Mouse (Mus musculus) left cerebral cortex, adult 18-20 months (tissue): Measurements from ENCODE around the gene Lnx2. TPM values are rescaled to one million over a fixed set of nuclear protein-coding genes. Genes with fewer than 3 reads are reported as not detected.
A peak's percentile ranks its signal among the peaks of the same experiment; 100 is the strongest.

Experiments
- DNase-seq, 2 experiments: peaks; one replicate each; pipeline ENCODE4 v3.0.0; 2021 to 2022; ENCODE audit warnings: low spot score in 2 of 2, mixed read lengths in 1 of 2
- total RNA-seq, 2 experiments: library from RNA; stranded (reverse); gene quantifications; 2 replicates each; pipeline ENCODE4 v1.2.3; 2021

Lnx2 gene
- total RNA-seq, 2 experiments from 2014 or later, result 4.9 to 5.0 TPM

- no peak for DNase-seq
Measured at GRCm38 (mm10) chr5:147053481-147053880, 22.9 kb downstream of the Lnx2 start.

GRCm38 (mm10) chr5:147053071-147053470, 23.3 kb downstream of the Lnx2 start:
- DNase-seq, result no peak

GRCm38 (mm10) chr5:147052309-147052558, 24.2 kb downstream of the Lnx2 start:
- DNase-seq, result no peak

- DNase-seq, result no peak
Measured at GRCm38 (mm10) chr5:147051500-147052308, 24.7 kb downstream of the Lnx2 start.

GRCm38 (mm10) chr5:147050816-147051499, 25.4 kb downstream of the Lnx2 start:
- no peak for DNase-seq

- DNase-seq, result no peak
Measured at GRCm38 (mm10) chr5:147049544-147050209, 26.7 kb downstream of the Lnx2 start.

GRCm38 (mm10) chr5:147045929-147046328, 30.5 kb downstream of the Lnx2 start:
- no peak for DNase-seq

GRCm38 (mm10) chr5:147045311-147045710, 31.1 kb downstream of the Lnx2 start:
- no peak for DNase-seq

- DNase-seq, result peak in 1 of 2 experiments; percentile 52
Measured at GRCm38 (mm10) chr5:147043240-147043844, 33.0 kb downstream of the Lnx2 start.

- DNase-seq, result no peak
Measured at GRCm38 (mm10) chr5:147041965-147042937, 34.1 kb downstream of the Lnx2 start.

GRCm38 (mm10) chr5:147039394-147039793, 37.0 kb downstream of the Lnx2 start:
- no peak for DNase-seq

GRCm38 (mm10) chr5:147037601-147038000, 38.8 kb downstream of the Lnx2 start:
- no peak for DNase-seq

- DNase-seq, result no peak
Measured at GRCm38 (mm10) chr5:147036661-147037060, 39.7 kb downstream of the Lnx2 start.

GRCm38 (mm10) chr5:147036028-147036427, 40.4 kb downstream of the Lnx2 start:
- no peak for DNase-seq

GRCm38 (mm10) chr5:147035301-147035700, 41.1 kb downstream of the Lnx2 start:
- DNase-seq, result no peak

- no peak for DNase-seq
Measured at GRCm38 (mm10) chr5:147034283-147034682, 42.1 kb downstream of the Lnx2 start.

GRCm38 (mm10) chr5:147033155-147033554, 43.2 kb downstream of the Lnx2 start:
- no peak for DNase-seq

- no peak for DNase-seq
Measured at GRCm38 (mm10) chr5:147031281-147031680, 45.1 kb downstream of the Lnx2 start.

GRCm38 (mm10) chr5:147024331-147025034, 51.9 kb downstream of the Lnx2 start:
- no peak for DNase-seq
